Mouse (Mus musculus) stomach, embryonic 14.5 days (tissue): ENCODE measurements around the gene Akr1b7. TPM values are rescaled to one million over a fixed set of nuclear protein-coding genes. Genes with fewer than 3 reads are reported as not detected.
"Not testable (repeated sequence)": the region's sequence is repeated elsewhere in the genome, so short reads cannot be mapped to it uniquely, and the experiment has no call there.

Source experiments
- ATAC-seq: fragments of 200-750 bp; cut with Nextera tagmentation; 2 replicates; pipeline ENCODE4 v1.8.0; 2017; ENCODE audit warnings: low read depth, moderate TSS enrichment; ENCODE audit not compliant: insufficient number of reproducible peaks, insufficient read depth, low FRiP score
- H3K27ac ChIP-seq: fragments of 300-500 bp; sonication (generic); 2 replicates; pipeline ENCODE4 v1.5.1; 2014; ENCODE audit warnings: mild to moderate bottlenecking, low read length, moderate library complexity, mixed read lengths
- H3K27me3 ChIP-seq: fragments of 300-500 bp; sonication (generic); 2 replicates; pipeline ENCODE4 v1.6.1; 2014; ENCODE audit warnings: low read length, control low read depth, mixed read lengths; ENCODE audit not compliant: control insufficient read depth, insufficient read depth
- H3K36me3 ChIP-seq: fragments of 300-500 bp; sonication (generic); 2 replicates; pipeline ENCODE4 v1.6.1; 2014; ENCODE audit warnings: mild to moderate bottlenecking, control low read depth, low read length, moderate library complexity, mixed read lengths; ENCODE audit not compliant: control insufficient read depth, insufficient read depth
- H3K4me1 ChIP-seq: fragments of 300-500 bp; sonication (generic); 2 replicates; pipeline ENCODE4 v1.6.1; 2014; ENCODE audit warnings: low read length, control low read depth, mixed read lengths; ENCODE audit not compliant: control insufficient read depth, insufficient read depth
- H3K4me2 ChIP-seq: fragments of 300-500 bp; sonication (generic); replicated peaks from 2 replicates; pipeline ENCODE4 v1.6.1; 2014; ENCODE audit warnings: low read depth, low read length, control low read depth
- H3K4me3 ChIP-seq: fragments of 300-500 bp; sonication (generic); 2 replicates; pipeline ENCODE4 v1.5.1; 2014; ENCODE audit warnings: low read depth, low read length, control low read depth
- H3K9ac ChIP-seq: fragments of 300-500 bp; sonication (generic); replicated peaks from 2 replicates; pipeline ENCODE4 v1.6.1; 2014; ENCODE audit warnings: low read depth, mild to moderate bottlenecking, control low read depth, low read length, moderate library complexity, mixed read lengths
- H3K9me3 ChIP-seq: fragments of 300-500 bp; sonication (generic); 2 replicates; pipeline ENCODE4 v1.6.1; 2016; ENCODE audit warnings: low read depth, low read length, control low read depth; ENCODE audit not compliant: control insufficient read depth
- WGBS: fragments of 180-500 bp; shearing (Covaris S2); extraction: QIAGEN DNeasy Blood & Tissue Kit; methylation state at CpG from one replicate; pipeline ENCODE4 v1.1.7; 2014; 5-methylcytosine and 5-hydroxymethylcytosine counted together
- polyA plus RNA-seq: library from polyadenylated mRNA; unstranded; fragments of >200 nt; fragmentation: Nextera tagmentation; extraction: Ambion mirVana; gene quantifications from 2 replicates; pipeline ENCODE4 v1.2.1, GENCODE M21; 2014

The Akr1b7 gene
- polyA plus RNA-seq, 1 experiment from 2014 or later, result not detected

GRCm38 (mm10) chr6:34407403-34407802, 4.7 kb upstream of the Akr1b7 start:
- ATAC-seq, result no peak
- Histone ChIP-seq H3K4me1 (no peaks in the 10 kb centered on the region), H3K27ac (no peak overlapping the region), H3K4me2 (no peak overlapping the region), H3K9me3 (peaks cover 3% of the 10 kb centered on the region; the same call in 1 of the 2 replicates), H3K27me3 (no peaks in the 10 kb centered on the region), H3K9ac (no peak overlapping the region), H3K36me3 (no peaks in the 10 kb centered on the region), H3K4me3 (no peak overlapping the region)
- 67% methylated on average over 10 of the region's 10 CpGs for WGBS

GRCm38 (mm10) chr6:34412688-34413087, 554 bp downstream of the Akr1b7 start:
- Histone ChIP-seq H3K36me3 (no peaks in the 10 kb centered on the region), H3K27ac (no peak overlapping the region), H3K27me3 (no peaks in the 10 kb centered on the region), H3K4me2 (no peak overlapping the region), H3K4me3 (no peak overlapping the region), H3K9ac (no peak overlapping the region), H3K9me3 (no peaks in the 10 kb centered on the region), H3K4me1 (no peaks in the 10 kb centered on the region)
- no peak for ATAC-seq
- 79% methylated on average over 1 of the region's 1 CpGs for WGBS

DNA sequence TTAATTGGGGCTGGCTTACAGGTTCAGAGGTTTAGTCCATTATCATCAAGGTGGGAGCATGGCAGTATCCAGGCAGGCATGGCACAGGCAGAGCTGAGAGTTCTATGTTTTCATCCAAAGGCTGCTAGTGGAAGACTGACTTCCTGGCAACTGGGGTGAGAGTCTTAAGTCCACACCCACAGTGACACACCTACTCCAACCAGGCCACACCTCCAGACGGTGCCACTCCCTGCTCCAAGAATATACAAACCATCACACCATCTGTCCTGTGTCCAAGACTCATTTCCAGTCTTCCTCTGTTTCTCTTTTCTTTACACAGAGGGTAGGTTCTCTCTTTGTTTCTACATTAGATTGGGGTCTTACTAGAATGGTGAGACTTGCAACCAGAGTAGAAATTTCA, 1.3 kb downstream of the Akr1b7 start:
- not testable (repeated sequence) for H3K9ac ChIP-seq, H3K9me3 ChIP-seq, H3K4me2 ChIP-seq, ATAC-seq, H3K4me3 ChIP-seq, H3K27me3 ChIP-seq, H3K27ac ChIP-seq, H3K4me1 ChIP-seq, H3K36me3 ChIP-seq
- WGBS, result 33% methylated on average over 1 of the region's 1 CpGs

GRCm38 (mm10) chr6:34416521-34416920, 4.4 kb downstream of the Akr1b7 start:
- H3K4me2 ChIP-seq, result no peak overlapping the region
- H3K4me3 ChIP-seq, result no peak overlapping the region
- WGBS, result 92% methylated on average over 2 of the region's 2 CpGs
- ATAC-seq, result no peak
- no peak overlapping the region for H3K27ac ChIP-seq
- no peak overlapping the region for H3K9ac ChIP-seq
- H3K9me3 ChIP-seq, result no peaks in the 10 kb centered on the region
- no peaks in the 10 kb centered on the region for H3K4me1 ChIP-seq
- no peaks in the 10 kb centered on the region for H3K27me3 ChIP-seq
- no peaks in the 10 kb centered on the region for H3K36me3 ChIP-seq

DNA sequence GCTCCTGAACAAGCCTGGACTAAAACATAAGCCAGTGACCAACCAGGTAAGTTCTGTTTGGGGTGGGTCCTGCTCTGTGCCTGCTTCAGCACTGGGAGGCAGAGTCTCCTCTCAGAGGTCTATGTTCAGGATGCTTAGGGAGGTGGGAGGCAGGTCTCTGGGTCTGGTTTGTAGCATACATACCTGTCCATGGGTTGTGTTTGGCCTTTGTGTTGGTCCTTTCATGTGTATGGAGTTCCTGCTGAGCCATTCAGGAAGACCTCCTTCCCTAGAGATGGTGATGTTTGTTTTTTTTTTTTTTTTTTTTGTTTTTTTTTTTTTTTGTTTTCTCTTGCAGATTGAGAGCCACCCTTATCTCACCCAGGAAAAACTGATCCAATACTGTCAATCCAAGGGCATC, 6.9 kb downstream of the Akr1b7 start:
- Histone ChIP-seq H3K27me3 (no peaks in the 10 kb centered on the region), H3K9ac (no peak overlapping the region)
- no peak for ATAC-seq

GRCm38 (mm10) chr6:34439006-34439405, 26.9 kb downstream of the Akr1b7 start:
- no peak for ATAC-seq
- no peak overlapping the region for H3K4me3 ChIP-seq
- no peaks in the 10 kb centered on the region for H3K4me1 ChIP-seq
- H3K9ac ChIP-seq, result no peak overlapping the region
- no peak overlapping the region for H3K27ac ChIP-seq
- H3K36me3 ChIP-seq, result no peaks in the 10 kb centered on the region
- WGBS, result 66% methylated on average over 2 of the region's 2 CpGs
- H3K27me3 ChIP-seq, result no peaks in the 10 kb centered on the region
- no peak overlapping the region for H3K4me2 ChIP-seq
- no peaks in the 10 kb centered on the region for H3K9me3 ChIP-seq

More for the DNA sequence above, 6.9 kb downstream of the Akr1b7 start:
- Histone ChIP-seq H3K4me2 (no peak overlapping the region), H3K4me1 (no peaks in the 10 kb centered on the region), H3K9me3 (no peaks in the 10 kb centered on the region), H3K27ac (no peak overlapping the region), H3K36me3 (no peaks in the 10 kb centered on the region), H3K4me3 (no peak overlapping the region)

- 58% methylated on average over 9 of the region's 9 CpGs for WGBS
- Histone ChIP-seq H3K9ac (no peak overlapping the region), H3K27ac (no peak overlapping the region), H3K27me3 (no peaks in the 10 kb centered on the region), H3K4me1 (no peaks in the 10 kb centered on the region), H3K4me2 (no peak overlapping the region), H3K4me3 (no peak overlapping the region), H3K36me3 (no peaks in the 10 kb centered on the region), H3K9me3 (no peaks in the 10 kb centered on the region)
- ATAC-seq, result no peak
These were observed 29.6 kb downstream of the Akr1b7 start for GRCm38 (mm10) chr6:34441556-34442257.

GRCm38 (mm10) chr6:34443791-34444190, 31.7 kb downstream of the Akr1b7 start:
- Histone ChIP-seq H3K9ac (no peak overlapping the region), H3K4me3 (no peak overlapping the region), H3K4me1 (no peaks in the 10 kb centered on the region), H3K27ac (no peak overlapping the region), H3K36me3 (no peaks in the 10 kb centered on the region), H3K27me3 (no peaks in the 10 kb centered on the region), H3K4me2 (no peak overlapping the region), H3K9me3 (no peaks in the 10 kb centered on the region)
- 79% methylated on average over 2 of the region's 2 CpGs for WGBS
- ATAC-seq, result no peak

DNA sequence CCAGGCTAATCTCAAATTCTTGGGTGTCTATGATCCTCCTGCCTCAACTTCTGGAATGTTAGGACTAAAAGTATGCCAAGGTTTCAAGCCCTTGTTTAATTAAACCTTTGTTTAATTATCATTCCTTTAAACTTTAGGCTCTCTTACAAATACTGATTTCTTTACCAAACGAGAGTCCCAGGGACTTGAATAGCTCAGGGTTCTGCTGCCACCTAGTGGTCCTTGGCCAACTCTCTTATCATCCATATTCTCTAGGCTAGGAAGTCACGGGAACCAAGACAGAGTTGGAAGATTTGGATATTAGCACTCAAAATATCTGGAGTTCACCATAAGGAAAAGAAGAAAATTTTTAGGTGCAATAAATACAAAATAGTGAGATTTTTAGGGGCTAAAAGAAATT, 35.8 kb downstream of the Akr1b7 start:
- Histone ChIP-seq H3K9me3 (no peaks in the 10 kb centered on the region), H3K4me2 (no peak overlapping the region), H3K27ac (no peak overlapping the region), H3K9ac (no peak overlapping the region), H3K4me1 (no peaks in the 10 kb centered on the region), H3K36me3 (no peaks in the 10 kb centered on the region), H3K27me3 (no peaks in the 10 kb centered on the region), H3K4me3 (no peak overlapping the region)
- WGBS, result 6% methylated on average over 2 of the region's 2 CpGs
- ATAC-seq, result no peak
